Mouse (Mus musculus): ENCODE measurements around the gene Snx6. TPM values are rescaled to one million over a fixed set of nuclear protein-coding genes. Genes with fewer than 3 reads are reported as not detected.

Snx6 gene
- total RNA-seq (2012; rRNA removed) (42.4 and 46.5 TPM in 2 replicates), polyA plus RNA-seq (2012; ENCODE audit: insufficient read depth in 1 of 2, insufficient read length in 2 of 2, low read depth in 1 of 2, low replicate concordance in 2 of 2, missing spikeins in 1 of 2) (10 to 100 TPM in 1 of 2 experiments, not detected in 1; 33.7 TPM)

DNA sequence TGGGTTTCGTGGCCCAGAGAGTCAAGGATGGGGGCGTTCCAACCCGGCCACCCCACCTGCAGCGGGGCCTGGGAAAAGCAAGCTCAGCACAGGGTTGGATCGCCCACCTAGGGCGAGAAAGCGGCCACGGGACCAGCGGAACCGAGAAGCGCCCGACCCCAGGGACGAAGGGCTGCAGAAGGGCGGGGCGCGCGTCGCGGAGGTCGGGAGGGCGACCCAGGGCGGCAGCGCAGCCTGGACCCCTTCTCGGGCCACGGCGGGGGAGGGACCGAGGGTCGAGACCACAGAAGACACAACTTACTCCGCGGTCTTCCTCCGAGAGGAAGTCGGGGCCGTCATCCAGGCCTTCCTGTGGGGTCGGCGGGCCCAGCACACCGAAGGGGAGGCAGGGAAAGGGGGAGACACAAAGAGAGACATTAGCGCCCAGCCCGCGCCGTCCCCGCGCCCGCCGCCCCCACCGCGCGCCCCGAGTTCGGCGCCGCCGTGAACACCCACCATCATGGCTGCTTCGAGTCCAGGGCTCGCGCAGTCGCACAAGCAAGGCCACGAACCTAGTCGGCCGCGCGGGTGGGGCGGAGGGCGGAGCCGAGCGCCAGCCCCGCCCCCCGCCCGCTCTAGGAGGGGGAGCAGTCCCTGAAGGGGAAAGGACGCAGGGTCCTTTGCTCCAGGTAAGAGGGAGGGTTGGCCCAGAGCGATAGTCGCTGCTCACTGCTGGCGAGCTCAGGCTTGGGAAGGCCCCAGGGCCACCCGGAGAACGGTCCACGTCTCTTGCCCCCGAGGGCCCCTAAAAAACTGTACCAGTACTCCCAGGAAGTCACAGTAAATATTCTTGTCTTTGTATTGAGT lies at the start of gene Snx6:
Snx6 (minus strand) TSS at position 551 of the 846 bp plus-strand sequence.
- DNase-seq (ENCODE audit: low read depth, low spot score), result peak; percentile 91
- peaks cover 0 to 4% of the 10 kb centered on the region in 2 experiments; a peak in 3 of 4 replicates for H3K36me3 ChIP-seq (ENCODE audit: control insufficient read depth in 1 of 2, insufficient read depth in 2 of 2, low read length in 2 of 2)
- peak within 1 kb of the TSS; percentile 87 to 97 for H3K4me3 ChIP-seq (ENCODE audit: control insufficient read depth in 1 of 2, insufficient read depth in 1 of 2, low read depth in 2 of 2, low read length in 2 of 2)
- TF ChIP-seq MEF2A (IDR thresholded peaks at IDR 0.05; ENCODE audit: extremely low read depth, insufficient replicate concordance, low read depth, low read length, poor library complexity, severe bottlenecking) (no peak), NRF1 (IDR thresholded peaks at IDR 0.05; ENCODE audit: insufficient read depth, low read depth, low read length, poor library complexity, severe bottlenecking) (peak; percentile 79), CHD1 (IDR thresholded peaks at IDR 0.05; ENCODE audit: low read depth, low read length) (no peak), TBP (IDR thresholded peaks at IDR 0.05; ENCODE audit: low read depth, low read length) (peak; percentile 61; the same call in 1 of the 2 replicates), POLR2AphosphoS2 (IDR thresholded peaks at IDR 0.05; ENCODE audit: low read length) (peak; percentile 72; the same call in 1 of the 2 replicates), POLR2AphosphoS5 (IDR thresholded peaks at IDR 0.05; ENCODE audit: borderline replicate concordance, low read depth, low read length) (no peak), NELFE (IDR thresholded peaks at IDR 0.05; ENCODE audit: low read depth, low read length) (peak; percentile 81), TCF12 (IDR thresholded peaks at IDR 0.05; ENCODE audit: low read depth, low read length) (peak; percentile 42; the same call in 1 of the 2 replicates), ZMIZ1 (IDR thresholded peaks at IDR 0.05; ENCODE audit: low read depth, low read length) (peak; percentile 83), HCFC1 (IDR thresholded peaks at IDR 0.05; ENCODE audit: low read depth, low read length) (peak; percentile 60; the same call in 1 of the 2 replicates), MAFK (IDR thresholded peaks at IDR 0.05; ENCODE audit: borderline replicate concordance, low read depth, low read length) (no peak), MAZ (IDR thresholded peaks at IDR 0.05; ENCODE audit: low read depth, low read length) (peak; percentile 95), ZKSCAN1 (IDR thresholded peaks at IDR 0.05; ENCODE audit: low read depth, low read length) (no peak), POLR2A (IDR thresholded peaks at IDR 0.05; ENCODE audit: control insufficient read depth in 1 of 2, insufficient read depth in 1 of 2, low read depth in 1 of 2, low read length in 2 of 2, poor library complexity in 1 of 2) (peak; percentile 76 to 90; a peak in 3 of 4 replicates), BHLHE40 (IDR thresholded peaks at IDR 0.05; ENCODE audit: borderline replicate concordance, low read depth, low read length) (no peak), USF1 (IDR thresholded peaks at IDR 0.05; ENCODE audit: low read depth, low read length) (peak; percentile 13; the same call in 1 of the 2 replicates), MYC (IDR thresholded peaks at IDR 0.05; ENCODE audit: low read depth, low read length) (no peak)
- peaks cover 7% of the 10 kb centered on the region for H3K79me2 ChIP-seq (ENCODE audit: control insufficient read depth, insufficient read depth, low read length, poor library complexity)
- H3K27ac ChIP-seq (ENCODE audit: control insufficient read depth, low read depth, low read length), result peak within 1 kb of the TSS; percentile 38
- H3K9me3 ChIP-seq (replicated peaks; ENCODE audit: insufficient read depth, low read length), result no peaks in the 10 kb centered on the region
- H3K27me3 ChIP-seq (ENCODE audit: control insufficient read depth in 1 of 2, insufficient read depth in 2 of 2, low read length in 2 of 2), result no peaks in the 10 kb centered on the region
- peaks cover 5 to 11% of the 10 kb centered on the region in 2 experiments; a peak in 2 of 4 replicates for H3K4me1 ChIP-seq (ENCODE audit: control insufficient read depth in 1 of 2, insufficient read depth in 2 of 2, low read length in 2 of 2)
- peak within 1 kb of the TSS; percentile 99 for H3K9ac ChIP-seq (ENCODE audit: control insufficient read depth, low read depth, low read length, poor library complexity, severe bottlenecking)

All from MEL (cell line).